Mouse (Mus musculus): ENCODE results near the gene Rasa1. TPM values are rescaled to one million over a fixed set of nuclear protein-coding genes. Genes with fewer than 3 reads are reported as not detected.

Gene Rasa1
- polyA plus RNA-seq, 1 experiment from 2014 or later, result 22.8 TPM

GRCm38 (mm10) chr13:85238760-85239159 lies 50.2 kb downstream of the Rasa1 start:
- H3K36me3 ChIP-seq (ENCODE audit: control insufficient read depth, insufficient read depth, low read length), result peaks cover 2% of the 10 kb centered on the region; the same call in 1 of the 2 replicates
- no peak for DNase-seq (ENCODE audit: low spot score)
- H3K27ac ChIP-seq (replicated peaks), result no peak overlapping the region
- WGBS, result 86% methylated on average over 7 of the region's 7 CpGs
- H3K4me3 ChIP-seq (ENCODE audit: low read depth, low read length), result no peak overlapping the region
- no peak for TF ChIP-seq EP300 (optimal IDR thresholded peaks at IDR 0.05)
- no peak for TF ChIP-seq CTCF (IDR thresholded peaks at IDR 0.05; ENCODE audit: low read depth)
- H3K4me2 ChIP-seq (replicated peaks; ENCODE audit: low read depth), result no peak overlapping the region
- no peaks in the 10 kb centered on the region for H3K9me3 ChIP-seq (ENCODE audit: control insufficient read depth, low read length)
- no peaks in the 10 kb centered on the region for H3K27me3 ChIP-seq (ENCODE audit: control insufficient read depth, insufficient read depth, low read length)
- no peak overlapping the region for H3K9ac ChIP-seq (ENCODE audit: low read length)
- ATAC-seq (ENCODE audit: low FRiP score, low TSS enrichment), result no peak
- H3K4me1 ChIP-seq (replicated peaks; ENCODE audit: control insufficient read depth, insufficient read depth), result no peaks in the 10 kb centered on the region

GRCm38 (mm10) chr13:85218656-85219055 lies 70.3 kb downstream of the Rasa1 start:
- Histone ChIP-seq H3K4me1 (replicated peaks; ENCODE audit: control insufficient read depth, insufficient read depth) (no peaks in the 10 kb centered on the region), H3K36me3 (ENCODE audit: control insufficient read depth, insufficient read depth, low read length) (no peaks in the 10 kb centered on the region), H3K9ac (ENCODE audit: low read length) (no peak overlapping the region), H3K4me3 (ENCODE audit: low read depth, low read length) (no peak overlapping the region), H3K9me3 (ENCODE audit: control insufficient read depth, low read length) (no peaks in the 10 kb centered on the region), H3K27me3 (ENCODE audit: control insufficient read depth, insufficient read depth, low read length) (no peaks in the 10 kb centered on the region), H3K4me2 (replicated peaks; ENCODE audit: low read depth) (no peak overlapping the region), H3K27ac (replicated peaks) (no peak overlapping the region)
- TF ChIP-seq EP300 (optimal IDR thresholded peaks at IDR 0.05) (no peak), CTCF (IDR thresholded peaks at IDR 0.05; ENCODE audit: low read depth) (no peak)
- WGBS, result 76% methylated on average over 4 of the region's 4 CpGs
- ATAC-seq (ENCODE audit: low FRiP score, low TSS enrichment), result no peak
- no peak for DNase-seq (ENCODE audit: low spot score)

- no peak for ATAC-seq (ENCODE audit: low FRiP score, low TSS enrichment)
- no peaks in the 10 kb centered on the region for H3K9me3 ChIP-seq (ENCODE audit: control insufficient read depth, low read length)
- TF ChIP-seq CTCF (IDR thresholded peaks at IDR 0.05; ENCODE audit: low read depth) (no peak), EP300 (optimal IDR thresholded peaks at IDR 0.05) (no peak)
- H3K4me3 ChIP-seq (ENCODE audit: low read depth, low read length), result no peak overlapping the region
- no peak for DNase-seq (ENCODE audit: low spot score)
- H3K9ac ChIP-seq (ENCODE audit: low read length), result no peak overlapping the region
- H3K27me3 ChIP-seq (ENCODE audit: control insufficient read depth, insufficient read depth, low read length), result no peaks in the 10 kb centered on the region
- H3K36me3 ChIP-seq (ENCODE audit: control insufficient read depth, insufficient read depth, low read length), result no peaks in the 10 kb centered on the region
- no peak overlapping the region for H3K27ac ChIP-seq (replicated peaks)
- no peaks in the 10 kb centered on the region for H3K4me1 ChIP-seq (replicated peaks; ENCODE audit: control insufficient read depth, insufficient read depth)
- H3K4me2 ChIP-seq (replicated peaks; ENCODE audit: low read depth), result no peak overlapping the region
- WGBS, result 56% methylated on average over 1 of the region's 1 CpGs
Measured at GRCm38 (mm10) chr13:85210353-85210752, 78.6 kb downstream of the Rasa1 start.

GRCm38 (mm10) chr13:85208656-85209055 lies 80.3 kb downstream of the Rasa1 start:
- Histone ChIP-seq H3K9ac (ENCODE audit: low read length) (no peak overlapping the region), H3K27me3 (ENCODE audit: control insufficient read depth, insufficient read depth, low read length) (no peaks in the 10 kb centered on the region), H3K36me3 (ENCODE audit: control insufficient read depth, insufficient read depth, low read length) (no peaks in the 10 kb centered on the region), H3K4me2 (replicated peaks; ENCODE audit: low read depth) (no peak overlapping the region), H3K4me3 (ENCODE audit: low read depth, low read length) (no peak overlapping the region), H3K27ac (replicated peaks) (no peak overlapping the region), H3K4me1 (replicated peaks; ENCODE audit: control insufficient read depth, insufficient read depth) (no peaks in the 10 kb centered on the region), H3K9me3 (ENCODE audit: control insufficient read depth, low read length) (no peaks in the 10 kb centered on the region)
- DNase-seq (ENCODE audit: low spot score) (no peak), ATAC-seq (ENCODE audit: low FRiP score, low TSS enrichment) (no peak)
- no peak for TF ChIP-seq CTCF (IDR thresholded peaks at IDR 0.05; ENCODE audit: low read depth)
- TF ChIP-seq EP300 (optimal IDR thresholded peaks at IDR 0.05), result no peak
- WGBS, result 84% methylated on average over 6 of the region's 6 CpGs

GRCm38 (mm10) chr13:85207493-85207892 lies 81.4 kb downstream of the Rasa1 start:
- Histone ChIP-seq H3K9me3 (ENCODE audit: control insufficient read depth, low read length) (no peaks in the 10 kb centered on the region), H3K27ac (replicated peaks) (no peak overlapping the region), H3K36me3 (ENCODE audit: control insufficient read depth, insufficient read depth, low read length) (no peaks in the 10 kb centered on the region), H3K9ac (ENCODE audit: low read length) (no peak overlapping the region), H3K4me1 (replicated peaks; ENCODE audit: control insufficient read depth, insufficient read depth) (no peaks in the 10 kb centered on the region), H3K4me2 (replicated peaks; ENCODE audit: low read depth) (no peak overlapping the region), H3K27me3 (ENCODE audit: control insufficient read depth, insufficient read depth, low read length) (no peaks in the 10 kb centered on the region), H3K4me3 (ENCODE audit: low read depth, low read length) (no peak overlapping the region)
- 67% methylated on average over 2 of the region's 2 CpGs for WGBS
- no peak for DNase-seq (ENCODE audit: low spot score)
- no peak for ATAC-seq (ENCODE audit: low FRiP score, low TSS enrichment)
- no peak for TF ChIP-seq EP300 (optimal IDR thresholded peaks at IDR 0.05)
- TF ChIP-seq CTCF (IDR thresholded peaks at IDR 0.05; ENCODE audit: low read depth), result peak; percentile 73

- TF ChIP-seq CTCF (IDR thresholded peaks at IDR 0.05; ENCODE audit: low read depth) (no peak), EP300 (optimal IDR thresholded peaks at IDR 0.05) (no peak)
- H3K9me3 ChIP-seq (ENCODE audit: control insufficient read depth, low read length), result no peaks in the 10 kb centered on the region
- H3K4me3 ChIP-seq (ENCODE audit: low read depth, low read length), result no peak overlapping the region
- H3K4me1 ChIP-seq (replicated peaks; ENCODE audit: control insufficient read depth, insufficient read depth), result no peaks in the 10 kb centered on the region
- no peak overlapping the region for H3K27ac ChIP-seq (replicated peaks)
- ATAC-seq (ENCODE audit: low FRiP score, low TSS enrichment), result no peak
- no peaks in the 10 kb centered on the region for H3K27me3 ChIP-seq (ENCODE audit: control insufficient read depth, insufficient read depth, low read length)
- no peak overlapping the region for H3K4me2 ChIP-seq (replicated peaks; ENCODE audit: low read depth)
- no peak for DNase-seq (ENCODE audit: low spot score)
- WGBS, result 98% methylated on average over 2 of the region's 2 CpGs
- H3K36me3 ChIP-seq (ENCODE audit: control insufficient read depth, insufficient read depth, low read length), result no peaks in the 10 kb centered on the region
- no peak overlapping the region for H3K9ac ChIP-seq (ENCODE audit: low read length)
Measured at GRCm38 (mm10) chr13:85191253-85191652, 97.7 kb downstream of the Rasa1 start.
